Mouse (Mus musculus): ENCODE data around the gene Xpr1.

Gene Xpr1

DNA sequence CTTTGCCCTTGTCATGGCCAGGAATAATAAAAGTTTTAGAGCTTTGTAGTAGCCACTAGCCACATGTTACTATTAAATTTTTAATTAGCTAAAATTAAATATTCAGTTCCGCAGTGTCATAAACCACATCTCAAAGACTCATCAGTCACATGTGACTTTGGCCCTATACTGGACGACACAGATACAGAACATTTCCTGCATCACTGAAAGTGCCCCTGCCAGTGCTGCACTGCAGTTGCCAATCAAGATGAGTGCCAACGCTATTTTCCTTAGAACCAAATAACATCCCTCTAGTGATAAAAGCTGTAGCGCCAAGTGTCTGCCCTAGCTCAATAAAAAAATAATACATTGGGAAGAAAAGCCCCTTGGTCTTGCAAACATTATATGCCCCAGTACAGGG is 17.2 kb downstream of the Xpr1 start:
- DNase-seq = no peak

DNA sequence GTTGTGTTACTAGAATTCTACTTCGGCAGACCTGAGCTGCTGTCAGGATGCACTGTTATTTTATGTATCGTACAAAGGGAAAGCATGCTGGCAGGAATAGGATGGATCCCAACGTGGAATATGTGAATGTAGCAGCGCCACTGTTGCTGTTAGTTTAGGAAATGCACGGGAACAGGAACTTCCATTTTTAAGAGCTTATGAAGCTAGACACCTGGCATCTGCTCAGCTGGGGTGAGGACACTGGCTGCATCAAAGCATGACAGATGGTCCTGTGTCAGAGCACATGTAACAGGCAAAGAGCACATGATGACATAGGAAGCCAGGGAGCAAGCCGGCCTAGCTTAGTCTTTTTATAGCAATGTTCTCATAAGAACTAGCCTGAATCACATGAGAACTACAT is 22.4 kb downstream of the Xpr1 start:
- no peak for DNase-seq

DNA sequence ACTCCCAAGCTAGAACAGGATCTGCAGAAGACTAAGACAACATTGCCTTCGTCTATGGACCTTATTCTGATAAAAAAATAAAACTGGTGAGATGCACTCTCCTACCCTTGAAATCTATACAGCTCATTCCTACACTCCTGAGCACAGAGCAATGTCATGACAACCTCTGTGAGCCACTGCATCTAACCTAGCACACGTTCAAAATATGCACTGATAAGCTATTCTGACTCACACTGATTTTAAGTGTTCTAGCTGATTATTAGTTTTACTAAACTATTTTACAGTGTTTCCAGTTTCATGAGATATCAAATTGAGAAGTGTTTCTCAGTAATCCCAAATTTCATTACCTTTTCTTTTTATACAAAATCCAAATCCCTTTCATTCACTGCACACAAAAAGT is 23.2 kb downstream of the Xpr1 start:
- DNase-seq = no peak

- no peak for DNase-seq
Observed at GRCm38 (mm10) chr1:155392825-155393224, 24.4 kb downstream of the Xpr1 start.

GRCm38 (mm10) chr1:155391537-155391936 is 25.7 kb downstream of the Xpr1 start:
- DNase-seq = no peak

DNA sequence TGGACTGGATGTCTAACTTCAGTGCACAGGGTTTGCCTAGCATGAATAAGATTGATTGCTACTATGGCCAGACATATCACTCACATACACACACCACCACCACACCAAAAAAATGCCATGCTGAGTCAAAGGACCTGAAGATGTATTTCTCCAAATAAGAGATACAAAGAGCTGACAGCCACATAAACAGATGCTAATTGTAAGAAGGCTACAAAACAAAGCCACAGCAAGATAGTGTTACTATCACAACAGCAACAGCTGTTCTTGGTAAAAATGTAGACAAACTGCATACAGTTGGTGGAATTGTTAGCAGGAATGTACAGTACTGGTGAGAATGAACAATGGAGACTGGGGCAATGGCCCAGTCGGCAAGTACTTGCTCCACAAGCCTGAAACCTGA is 28.8 kb downstream of the Xpr1 start:
- DNase-seq = no peak

DNA sequence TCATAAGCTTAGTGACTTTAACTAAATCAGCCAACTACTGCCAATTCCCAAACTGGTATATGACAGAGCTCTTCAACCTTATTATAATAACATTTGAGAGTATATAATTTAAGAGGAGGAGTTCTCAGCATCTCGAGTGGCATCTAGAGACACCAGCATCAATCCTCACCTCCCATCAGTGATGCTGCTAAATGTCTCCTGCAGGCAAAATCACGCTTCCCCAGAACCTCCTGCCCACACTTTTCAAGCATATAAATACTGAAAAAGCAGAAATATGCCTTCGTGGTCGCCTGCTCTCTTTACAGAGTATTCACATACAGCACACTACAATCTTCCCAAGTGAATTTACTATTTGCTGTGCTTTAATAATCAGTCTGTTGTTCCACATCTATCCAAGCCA is 30.7 kb downstream of the Xpr1 start:
- no peak for DNase-seq

DNA sequence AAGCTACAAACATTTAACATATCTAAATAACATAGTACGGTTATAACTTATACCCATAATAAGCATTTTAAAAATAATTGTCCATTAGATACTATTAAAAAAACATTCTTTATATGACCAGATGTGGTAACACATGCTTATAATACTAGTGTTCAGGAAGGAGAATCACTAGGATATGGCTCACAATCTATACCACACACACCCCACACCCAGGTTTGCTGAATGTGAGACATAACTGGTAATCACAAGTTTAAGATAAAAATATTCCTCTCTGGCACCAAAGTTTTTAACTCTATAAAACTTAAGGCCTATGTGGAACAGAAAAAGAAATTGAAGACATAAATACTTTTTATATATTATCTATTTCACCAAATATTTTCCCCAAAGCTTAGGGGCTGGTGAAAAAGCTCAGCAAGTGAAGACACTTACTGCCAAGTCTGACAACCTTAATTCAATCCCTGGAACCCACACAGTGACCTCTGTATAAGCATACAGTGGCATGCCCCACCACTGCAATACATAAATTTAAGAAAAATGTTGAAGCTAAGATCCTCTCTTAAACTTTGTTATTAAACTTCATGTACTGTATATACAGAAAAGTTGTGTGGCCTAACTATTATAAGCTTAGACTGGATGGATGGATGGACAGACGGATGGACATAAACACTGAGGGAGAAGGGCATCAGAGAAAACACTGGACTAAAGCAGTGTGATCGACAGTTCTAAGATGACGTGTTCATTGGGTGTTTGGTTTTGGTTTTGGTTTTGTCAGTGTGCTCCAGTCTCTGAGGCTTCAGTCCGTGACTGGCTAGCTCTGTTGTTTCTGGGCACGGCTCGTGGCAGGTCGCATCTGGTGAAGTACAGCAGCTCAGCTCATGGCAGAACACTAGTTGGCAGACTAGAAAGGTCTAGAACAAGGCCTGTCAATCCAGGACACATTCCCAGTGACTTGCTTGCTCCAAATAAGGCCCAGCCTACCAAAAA is 33.6 kb downstream of the Xpr1 start:
- DNase-seq = no peak

GRCm38 (mm10) chr1:155381931-155382330 is 35.3 kb downstream of the Xpr1 start:
- no peak for DNase-seq

DNA sequence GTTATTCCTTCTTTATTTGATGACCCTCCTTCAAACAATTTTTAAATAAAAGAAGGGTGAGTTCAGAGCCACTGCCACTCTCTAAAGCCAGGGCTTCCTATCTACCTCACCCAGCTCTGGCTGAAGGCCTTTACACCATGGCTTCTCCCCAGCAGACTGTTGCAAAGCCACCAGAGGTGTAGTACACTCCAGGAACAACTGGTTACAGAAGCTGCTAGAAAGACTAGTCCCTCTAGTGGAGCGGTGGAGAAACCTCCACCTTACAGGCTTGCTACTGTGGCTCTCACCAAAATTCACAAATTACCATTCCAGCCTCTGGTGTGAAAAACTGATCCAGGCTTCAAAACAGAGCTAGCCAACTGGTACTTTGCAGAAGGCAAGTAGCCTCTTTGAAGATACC is 37.9 kb downstream of the Xpr1 start:
- DNase-seq = no peak

DNA sequence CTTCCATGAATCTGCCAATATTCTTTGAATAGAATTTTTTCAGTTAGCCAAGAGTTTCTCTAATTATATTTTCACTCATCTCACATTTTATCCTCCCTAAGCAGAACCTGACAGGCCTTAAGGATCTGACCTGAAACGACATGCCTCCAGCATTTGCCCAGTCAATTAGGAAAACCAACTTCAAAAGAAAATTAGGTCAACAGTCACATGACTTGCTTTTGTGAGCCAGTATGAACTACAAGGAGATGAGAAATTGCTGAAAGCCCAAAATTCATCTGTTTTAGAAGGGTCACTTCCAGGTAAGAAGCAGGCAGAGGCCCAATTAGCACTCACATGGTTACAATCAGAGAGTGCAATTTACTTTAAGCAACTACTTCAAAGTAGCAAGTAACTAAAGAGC is 44.4 kb downstream of the Xpr1 start:
- DNase-seq = no peak

GRCm38 (mm10) chr1:155370075-155370658 is 47.0 kb downstream of the Xpr1 start:
- no peak for DNase-seq

GRCm38 (mm10) chr1:155366366-155366765 is 50.8 kb downstream of the Xpr1 start:
- DNase-seq = no peak

DNA sequence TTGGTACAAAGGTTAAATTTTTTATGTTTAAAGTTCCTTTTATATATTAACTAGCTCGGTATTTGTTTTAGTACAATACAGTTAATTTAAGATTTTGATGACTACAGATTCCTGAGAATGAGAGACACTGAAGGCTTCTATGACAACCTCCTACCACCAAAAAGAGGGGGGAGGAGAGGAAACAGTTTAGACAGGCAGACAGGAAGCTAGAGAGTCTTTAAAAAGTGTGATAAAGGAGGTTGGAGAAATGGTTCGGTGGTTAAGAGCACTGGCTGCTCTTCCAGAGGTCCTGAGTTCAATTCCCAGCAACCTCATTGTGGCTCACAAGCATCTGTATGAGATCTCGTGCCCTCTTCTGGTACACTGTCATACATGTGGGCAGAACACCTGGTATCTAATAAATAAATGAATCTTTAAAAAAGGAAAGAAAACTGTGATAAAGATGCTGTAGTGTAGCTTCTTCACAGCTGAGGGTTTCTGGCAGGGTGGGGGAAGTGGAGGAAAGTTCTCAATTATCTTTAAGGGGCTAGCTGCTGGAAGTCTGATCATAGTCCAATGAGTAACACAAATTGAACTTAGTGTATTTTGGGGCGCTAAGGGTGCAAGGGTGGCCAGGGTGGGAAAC is 55.6 kb downstream of the Xpr1 start:
- no peak for DNase-seq

DNA sequence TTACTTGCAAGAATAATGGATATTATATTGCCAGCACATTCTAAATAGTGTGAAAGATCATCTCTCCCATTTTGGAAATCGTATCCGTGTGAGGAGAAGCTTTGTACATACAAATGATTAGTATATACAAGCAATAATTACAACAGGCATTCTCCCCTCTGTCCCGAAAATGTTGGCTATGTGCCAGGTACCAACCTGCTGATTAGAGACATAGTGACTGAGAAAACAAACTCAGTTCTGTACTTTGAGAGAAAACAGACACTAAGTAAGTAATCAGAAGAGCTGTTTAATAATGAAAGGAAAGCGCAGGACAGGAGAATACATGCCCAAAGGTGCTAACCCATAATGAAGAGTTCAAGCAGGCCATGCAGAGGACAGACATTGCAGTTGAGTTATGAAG is 64.1 kb downstream of the Xpr1 start:
- no peak for DNase-seq

DNA sequence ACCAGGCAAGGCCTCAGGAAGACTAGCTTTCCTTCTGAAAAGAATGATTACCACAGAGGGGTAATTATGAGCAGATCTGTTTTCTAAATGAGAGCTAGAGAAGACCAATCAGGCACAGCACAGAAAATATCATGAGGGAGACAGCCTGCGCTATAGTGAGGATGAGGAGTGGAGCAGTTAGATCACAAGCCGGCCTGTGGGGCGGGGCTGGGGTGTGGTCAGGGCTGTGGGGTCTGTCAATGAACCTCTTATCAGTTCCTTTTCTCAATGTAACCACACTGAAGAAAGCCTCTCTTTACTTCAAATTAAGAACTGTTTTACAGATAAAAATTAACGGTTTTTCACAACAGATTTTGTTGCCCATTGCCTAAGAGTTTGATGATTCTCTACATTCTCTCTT is 65.7 kb downstream of the Xpr1 start:
- DNase-seq = no peak

GRCm38 (mm10) chr1:155348491-155348890 is 68.7 kb downstream of the Xpr1 start:
- DNase-seq = no peak

DNA sequence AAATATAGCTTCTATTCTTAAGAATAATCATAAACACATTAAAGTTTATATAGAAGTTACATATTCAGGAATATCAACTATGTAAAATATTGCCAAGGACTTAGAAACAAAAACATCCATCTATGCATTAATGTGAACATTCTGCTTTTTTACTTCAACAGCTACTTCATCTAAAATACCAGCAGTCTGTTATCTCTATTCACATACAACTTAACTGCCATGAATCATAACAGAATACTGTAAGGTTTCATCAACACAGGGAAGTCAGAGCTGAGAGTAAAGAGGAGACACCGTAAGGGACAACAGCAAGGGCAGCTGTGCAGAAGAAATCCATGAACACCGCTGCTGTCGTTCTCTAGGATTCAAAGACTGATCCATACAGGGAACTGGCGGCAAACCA is 69.9 kb downstream of the Xpr1 start:
- DNase-seq = no peak

DNA sequence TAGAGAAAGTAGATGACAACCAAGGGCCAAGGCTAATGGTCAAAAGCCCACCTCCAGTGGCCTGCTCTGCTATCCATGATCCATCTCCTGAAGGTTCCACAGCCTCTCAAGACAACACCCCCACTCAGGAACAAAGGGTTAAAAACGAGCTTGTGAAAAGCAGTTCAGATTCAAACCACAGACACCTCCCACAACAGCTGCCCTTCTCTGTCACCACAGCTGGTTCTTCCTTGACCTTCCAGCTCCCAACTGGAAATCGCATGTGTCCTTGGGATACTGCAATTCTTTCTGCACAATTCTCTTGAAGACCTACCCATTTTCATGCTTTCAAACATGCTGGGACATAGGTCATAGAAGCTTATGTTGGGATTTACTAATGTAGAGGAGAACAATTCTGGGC is 73.2 kb downstream of the Xpr1 start:
- DNase-seq = no peak

- no peak for DNase-seq
Observed at GRCm38 (mm10) chr1:155339622-155340021, 77.6 kb downstream of the Xpr1 start.

- DNase-seq = no peak
Observed at GRCm38 (mm10) chr1:155337315-155337714, 79.9 kb downstream of the Xpr1 start.

- no peak for DNase-seq
Observed at GRCm38 (mm10) chr1:155335963-155336362, 81.3 kb downstream of the Xpr1 start.

DNA sequence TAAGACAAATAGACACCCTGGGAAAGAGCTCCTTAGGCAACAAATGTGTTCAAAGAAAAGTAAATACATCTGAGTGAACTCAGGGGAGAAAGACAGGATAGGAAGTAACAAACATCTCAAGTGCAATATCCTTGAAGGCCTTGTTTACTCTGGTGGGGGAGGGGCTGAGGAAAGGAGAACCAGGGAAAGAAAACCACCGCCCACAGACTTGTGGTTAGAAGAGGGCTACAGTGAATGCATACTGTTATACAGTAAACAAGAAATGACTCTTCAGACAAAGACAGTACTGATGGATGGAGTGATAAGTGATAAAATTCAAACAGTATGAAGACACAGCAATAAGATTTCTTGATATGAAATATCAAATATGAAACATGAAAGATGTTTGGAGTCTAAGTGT is 95.0 kb downstream of the Xpr1 start:
- DNase-seq = no peak

Data from right cerebral cortex, postnatal 25 days (tissue).